Mouse (Mus musculus) C2C12 (cell line): Measurements from ENCODE around the gene Stxbp1. TPM values are rescaled to one million over a fixed set of nuclear protein-coding genes. Genes with fewer than 3 reads are reported as not detected.

Experiments
- H3K27me3 ChIP-seq: one replicate; pipeline ENCODE4 v1.6.1; 2011; ENCODE audit not compliant: control insufficient read depth, insufficient read depth, insufficient read length
- H3K36me3 ChIP-seq: one replicate; pipeline ENCODE4 v1.6.1; 2011; ENCODE audit not compliant: control insufficient read depth, insufficient read depth
- H3K4me3 ChIP-seq: one replicate; pipeline ENCODE4 v1.5.1; 2011; ENCODE audit warnings: mild to moderate bottlenecking, control low read depth; ENCODE audit not compliant: poor library complexity, insufficient read depth, severe bottlenecking
- H3K79me2 ChIP-seq: one replicate; pipeline ENCODE4 v1.6.1; 2011; ENCODE audit not compliant: control insufficient read depth, insufficient read depth
- H3K79me3 ChIP-seq: one replicate; pipeline ENCODE4 v1.6.1; 2011; ENCODE audit warnings: low read depth, control low read depth
- H3ac ChIP-seq: one replicate; pipeline ENCODE3; 2011; ENCODE audit warnings: low read depth; ENCODE audit not compliant: control insufficient read depth, insufficient read length
- CEBPB ChIP-seq: IDR thresholded peaks from one replicate; pipeline ENCODE4 v1.6.1; 2011; ENCODE audit warnings: low read depth, mild to moderate bottlenecking, control low read depth, moderate library complexity
- CTCF ChIP-seq: IDR thresholded peaks from one replicate; pipeline ENCODE4 v1.5.1; 2011; ENCODE audit not compliant: control insufficient read depth, insufficient read depth, insufficient read length
- FOSL1 ChIP-seq: IDR thresholded peaks from one replicate; pipeline ENCODE4 v1.8.0; 2011; ENCODE audit warnings: mild to moderate bottlenecking, low read length; ENCODE audit not compliant: poor library complexity, insufficient read depth, severe bottlenecking
- MAX ChIP-seq: IDR thresholded peaks from one replicate; pipeline ENCODE4 v1.6.1; 2011; ENCODE audit warnings: mild to moderate bottlenecking, control low read depth
- MYOD1 ChIP-seq: IDR thresholded peaks from one replicate; pipeline ENCODE4 v1.6.1; 2011; ENCODE audit warnings: low read depth; ENCODE audit not compliant: control insufficient read depth, insufficient read length
- MYOG ChIP-seq: IDR thresholded peaks from one replicate; pipeline ENCODE4 v1.6.1; 2011; ENCODE audit not compliant: control insufficient read depth, insufficient read length; ENCODE audit errors: extremely low read depth
- USF1 ChIP-seq: IDR thresholded peaks from one replicate; pipeline ENCODE4 v1.6.1; 2011; ENCODE audit warnings: low read depth, mild to moderate bottlenecking, control low read depth, moderate library complexity
- polyA plus RNA-seq: library from polyadenylated mRNA; unstranded; fragments of >200 nt; fragmentation: generic; extraction: Trizol; gene quantifications from one replicate; pipeline ENCODE4 v1.2.1, GENCODE M21; 2012; ENCODE audit warnings: missing spikeins

Gene Stxbp1
- polyA plus RNA-seq, 1 experiment, result 28.7 TPM

DNA sequence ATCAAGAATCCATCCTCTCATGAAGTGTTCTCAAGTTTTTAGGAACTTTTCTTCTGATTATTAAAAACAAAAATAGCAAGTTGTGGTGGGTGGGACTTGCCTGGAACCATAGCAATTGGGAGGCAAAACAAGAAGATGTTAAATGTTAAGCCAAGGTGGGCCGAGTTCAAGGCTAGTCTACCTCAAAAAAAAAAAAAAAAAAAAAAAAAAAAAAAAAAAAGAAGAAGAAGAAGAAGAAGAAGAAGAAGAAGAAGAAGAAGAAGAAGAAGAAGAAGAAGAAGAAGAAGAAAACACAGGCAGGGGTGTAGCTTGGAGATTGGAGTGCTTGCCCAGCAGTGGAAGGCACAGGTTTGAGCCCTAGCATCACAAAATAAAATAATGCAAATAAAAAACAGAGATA is 22.3 kb downstream of the Stxbp1 start:
- Histone ChIP-seq H3K27me3 (no peaks in the 10 kb centered on the region), H3ac (no peak overlapping the region), H3K4me3 (no peak overlapping the region), H3K36me3 (peaks cover 11% of the 10 kb centered on the region), H3K79me3 (peaks cover 3% of the 10 kb centered on the region), H3K79me2 (peaks cover 22% of the 10 kb centered on the region)
- no peak for TF ChIP-seq USF1
- TF ChIP-seq MYOD1, result no peak
- no peak for TF ChIP-seq FOSL1
- TF ChIP-seq CTCF, result no peak
- no peak for TF ChIP-seq CEBPB
- no peak for TF ChIP-seq MYOG
- no peak for TF ChIP-seq MAX

DNA sequence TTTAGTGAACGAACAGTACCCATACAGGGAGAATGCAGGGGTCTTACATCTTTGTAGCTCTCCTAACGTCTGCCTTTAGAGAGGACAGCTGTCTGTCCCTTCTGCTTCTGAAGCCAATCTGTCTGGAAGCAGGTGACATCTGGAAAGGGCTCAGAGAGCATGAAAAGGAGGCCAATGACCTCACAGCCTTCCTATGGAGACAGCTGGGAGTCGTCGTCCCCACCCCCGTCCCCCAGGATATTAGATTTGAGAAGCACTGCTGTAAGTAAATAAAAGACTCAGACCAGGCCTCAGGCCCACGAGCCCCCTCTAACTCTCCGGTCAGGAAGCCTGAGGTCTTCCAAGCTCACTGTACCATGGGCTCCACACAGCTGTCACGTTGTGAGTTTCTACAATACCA is 22.9 kb downstream of the Stxbp1 start:
- H3K27me3 ChIP-seq, result no peaks in the 10 kb centered on the region
- H3K4me3 ChIP-seq, result no peak overlapping the region
- H3K79me3 ChIP-seq, result peaks cover 3% of the 10 kb centered on the region
- H3K36me3 ChIP-seq, result peaks cover 16% of the 10 kb centered on the region
- TF ChIP-seq MYOD1 (no peak), CTCF (no peak), USF1 (no peak), CEBPB (no peak)
- H3K79me2 ChIP-seq, result peaks cover 21% of the 10 kb centered on the region
- H3ac ChIP-seq, result no peak overlapping the region

DNA sequence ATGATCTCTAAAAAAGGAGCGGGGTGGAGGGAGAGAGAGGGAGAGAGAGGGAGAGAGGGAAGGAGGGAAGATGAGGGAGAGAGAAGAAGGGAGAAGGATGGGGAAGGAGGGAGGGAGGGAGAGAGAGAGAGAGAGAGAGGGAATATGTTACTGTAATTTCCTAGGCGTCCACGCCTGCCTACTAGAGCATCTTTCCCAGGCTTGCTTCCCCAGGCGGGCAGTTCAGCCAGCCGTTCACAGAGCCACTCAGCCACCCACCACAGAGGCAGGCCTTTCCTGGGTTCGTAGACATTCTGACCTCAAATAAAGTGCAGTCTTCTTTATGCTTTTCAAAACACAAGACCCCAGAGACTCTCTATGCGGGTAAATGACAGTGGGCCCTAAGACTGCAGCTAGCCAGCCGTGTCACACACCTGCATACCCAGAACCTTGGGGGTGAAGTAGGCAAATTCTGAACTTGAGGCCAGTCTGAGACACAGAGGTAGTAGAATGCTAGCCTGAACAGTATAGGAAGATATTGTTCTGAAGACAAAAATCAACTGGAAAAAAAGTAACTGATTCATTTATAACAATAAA is 23.4 kb downstream of the Stxbp1 start:
- H3K4me3 ChIP-seq, result no peak overlapping the region
- peaks cover 3% of the 10 kb centered on the region for H3K79me3 ChIP-seq
- no peak for TF ChIP-seq CTCF
- TF ChIP-seq MAX, result no peak
- no peak for TF ChIP-seq CEBPB
- no peak for TF ChIP-seq MYOD1
- TF ChIP-seq FOSL1, result no peak
- TF ChIP-seq USF1, result no peak
- no peak for TF ChIP-seq MYOG
- H3K27me3 ChIP-seq, result no peaks in the 10 kb centered on the region
- no peak overlapping the region for H3ac ChIP-seq
- H3K36me3 ChIP-seq, result peaks cover 17% of the 10 kb centered on the region
- H3K79me2 ChIP-seq, result peaks cover 16% of the 10 kb centered on the region

DNA sequence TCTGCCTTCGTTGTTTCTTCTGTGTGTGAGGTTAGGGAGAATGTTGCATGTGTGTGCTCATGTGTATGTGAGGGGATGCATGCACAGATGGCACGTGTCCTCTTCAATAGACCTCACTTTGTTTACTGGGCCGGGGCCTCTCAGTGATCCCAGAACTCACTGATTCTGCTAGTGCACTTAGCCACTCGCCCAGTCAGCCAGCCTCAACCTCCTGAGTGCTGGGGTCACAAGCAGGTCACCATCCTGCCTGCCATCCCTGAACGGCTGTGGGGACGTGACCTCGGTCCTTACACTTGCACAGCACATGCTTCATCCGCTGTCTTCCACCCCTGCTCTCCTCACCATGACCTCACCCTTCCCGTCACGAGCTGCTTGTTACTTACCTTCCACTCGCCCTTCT is 23.9 kb downstream of the Stxbp1 start:
- no peaks in the 10 kb centered on the region for H3K27me3 ChIP-seq
- H3K4me3 ChIP-seq, result no peak overlapping the region
- peaks cover 11% of the 10 kb centered on the region for H3K79me2 ChIP-seq
- peaks cover 22% of the 10 kb centered on the region for H3K36me3 ChIP-seq
- no peak overlapping the region for H3ac ChIP-seq
- peaks cover 2% of the 10 kb centered on the region for H3K79me3 ChIP-seq
- TF ChIP-seq MAX (no peak), CTCF (no peak), MYOG (no peak), USF1 (no peak)

GRCm38 (mm10) chr2:32822643-32823042 is 24.4 kb downstream of the Stxbp1 start:
- Histone ChIP-seq H3K79me2 (peaks cover 11% of the 10 kb centered on the region), H3K36me3 (peaks cover 25% of the 10 kb centered on the region), H3K27me3 (no peaks in the 10 kb centered on the region), H3K79me3 (no peaks in the 10 kb centered on the region), H3ac (no peak overlapping the region), H3K4me3 (no peak overlapping the region)
- no peak for TF ChIP-seq MYOG
- no peak for TF ChIP-seq USF1
- no peak for TF ChIP-seq MYOD1
- no peak for TF ChIP-seq FOSL1
- TF ChIP-seq MAX, result no peak
- TF ChIP-seq CEBPB, result no peak

DNA sequence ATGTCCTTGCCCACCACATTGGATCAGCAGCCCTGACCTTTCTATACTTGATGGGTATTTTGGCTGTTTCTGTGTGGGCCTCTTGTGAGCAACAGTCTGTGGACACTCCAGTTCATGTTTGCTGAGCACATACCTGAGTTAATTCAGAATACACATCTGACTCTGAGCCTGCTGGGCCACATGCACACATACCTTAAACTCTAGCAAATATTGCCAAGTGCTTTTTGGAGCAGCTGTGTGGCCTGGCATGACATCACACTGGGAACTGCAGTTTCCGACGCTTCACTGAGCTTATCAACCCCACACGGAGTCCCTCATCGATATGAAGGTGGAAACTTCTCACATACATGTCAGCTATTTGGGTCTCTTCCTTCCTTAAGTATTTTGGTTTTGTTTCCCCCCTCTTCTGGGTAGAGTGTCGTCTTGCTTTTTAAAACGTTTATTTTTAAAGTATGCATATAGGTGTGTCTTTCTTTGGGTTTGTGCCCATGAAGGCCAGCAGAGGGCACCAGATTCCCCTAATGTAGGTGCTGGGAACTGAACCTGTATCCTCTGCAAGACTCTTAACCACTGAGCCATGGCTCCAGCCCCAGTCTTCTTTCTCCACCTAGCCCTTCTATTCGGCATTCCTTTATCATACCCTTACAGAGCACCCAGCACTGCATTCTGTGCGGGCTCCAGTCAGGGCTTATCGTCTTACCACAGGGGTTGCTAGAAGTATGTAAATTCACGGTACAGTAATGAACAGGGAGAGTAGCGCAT is 25.8 kb downstream of the Stxbp1 start:
- Histone ChIP-seq H3K27me3 (no peaks in the 10 kb centered on the region), H3ac (no peak overlapping the region), H3K79me2 (no peaks in the 10 kb centered on the region), H3K4me3 (no peak overlapping the region), H3K36me3 (peaks cover 34% of the 10 kb centered on the region), H3K79me3 (no peaks in the 10 kb centered on the region)
- TF ChIP-seq FOSL1 (no peak), CEBPB (no peak), CTCF (no peak), USF1 (no peak), MAX (no peak), MYOD1 (no peak), MYOG (no peak)
